Mouse (Mus musculus) ES-Bruce4 (cell line): Measurements from ENCODE around the gene Tomm40l. TPM values are rescaled to one million over a fixed set of nuclear protein-coding genes. Genes with fewer than 3 reads are reported as not detected.
A peak's percentile ranks its signal among the peaks of the same experiment; 100 is the strongest.

ENCODE experiments used
- H3K27ac ChIP-seq: 2 replicates; pipeline ENCODE4 v1.5.1; 2012; ENCODE audit warnings: low read length, inconsistent platforms; ENCODE audit not compliant: insufficient read depth
- H3K27me3 ChIP-seq: 2 replicates; pipeline ENCODE4 v1.6.1; 2012; ENCODE audit warnings: mild to moderate bottlenecking, low read length, inconsistent platforms; ENCODE audit not compliant: control insufficient read depth, poor library complexity, insufficient read depth, severe bottlenecking
- H3K36me3 ChIP-seq: 2 replicates; pipeline ENCODE4 v1.6.1; 2012; ENCODE audit warnings: inconsistent platforms, mild to moderate bottlenecking, low read length, moderate library complexity; ENCODE audit not compliant: control insufficient read depth, poor library complexity, insufficient read depth, severe bottlenecking
- H3K4me1 ChIP-seq: one replicate; pipeline ENCODE4 v1.8.1; 2011; ENCODE audit warnings: low read length; ENCODE audit not compliant: control insufficient read depth, insufficient read depth
- H3K4me3 ChIP-seq: 2 replicates; pipeline ENCODE4 v1.5.1; 2011; ENCODE audit warnings: low read depth, mild to moderate bottlenecking, low read length
- H3K9ac ChIP-seq: 2 replicates; pipeline ENCODE4 v1.6.1; 2012; ENCODE audit warnings: low read depth, mild to moderate bottlenecking, inconsistent platforms; ENCODE audit not compliant: poor library complexity, severe bottlenecking
- H3K9me3 ChIP-seq: replicated peaks from 2 replicates; pipeline ENCODE4 v1.6.1; 2012; ENCODE audit warnings: mild to moderate bottlenecking, low read length, inconsistent platforms; ENCODE audit not compliant: control insufficient read depth, poor library complexity, insufficient read depth, severe bottlenecking
- CTCF ChIP-seq: IDR thresholded peaks from one replicate; pipeline ENCODE4 v1.8.1; 2011; ENCODE audit warnings: low read depth, low read length
- EP300 ChIP-seq: IDR thresholded peaks from 2 replicates; pipeline ENCODE4 v1.6.1; 2011; ENCODE audit warnings: low read depth, low read length; ENCODE audit not compliant: insufficient read depth
- POLR2A ChIP-seq: IDR thresholded peaks from one replicate; pipeline ENCODE4 v1.8.1; 2011; ENCODE audit warnings: low read length; ENCODE audit not compliant: insufficient read depth
- polyA plus RNA-seq: library from polyadenylated mRNA; stranded (reverse); fragments of >200 nt; gene quantifications from 2 replicates; pipeline ENCODE4 v1.2.4, GENCODE M21; 2011; ENCODE audit warnings: low read depth; ENCODE audit not compliant: missing spikeins, insufficient read depth, insufficient read length

The Tomm40l gene
- polyA plus RNA-seq, 1 experiment: 25.1 TPM

GRCm38 (mm10) chr1:171193911-171194830, 28.1 kb downstream of the Tomm40l start:
- Histone ChIP-seq H3K9ac (no peak overlapping the region), H3K27ac (no peak overlapping the region), H3K4me3 (no peak overlapping the region), H3K27me3 (no peaks in the 10 kb centered on the region; the same call in 1 of the 2 replicates), H3K4me1 (peaks cover 2% of the 10 kb centered on the region), H3K9me3 (no peaks in the 10 kb centered on the region), H3K36me3 (no peaks in the 10 kb centered on the region)
- TF ChIP-seq EP300 (no peak), POLR2A (no peak), CTCF (no peak)

- Histone ChIP-seq H3K4me3 (no peak overlapping the region), H3K27ac (no peak overlapping the region), H3K27me3 (no peaks in the 10 kb centered on the region; the same call in 1 of the 2 replicates), H3K36me3 (no peaks in the 10 kb centered on the region), H3K4me1 (peaks cover 2% of the 10 kb centered on the region), H3K9me3 (no peaks in the 10 kb centered on the region), H3K9ac (no peak overlapping the region)
- TF ChIP-seq CTCF: no peak
- no peak for TF ChIP-seq EP300
- TF ChIP-seq POLR2A: no peak
These were observed 29.0 kb downstream of the Tomm40l start for GRCm38 (mm10) chr1:171193093-171193840.

GRCm38 (mm10) chr1:171192283-171192682, 30.0 kb downstream of the Tomm40l start:
- H3K4me1 ChIP-seq: peaks cover 5% of the 10 kb centered on the region
- no peaks in the 10 kb centered on the region for H3K36me3 ChIP-seq
- no peak overlapping the region for H3K27ac ChIP-seq
- no peak for TF ChIP-seq CTCF
- no peak for TF ChIP-seq POLR2A
- no peak overlapping the region for H3K9ac ChIP-seq
- H3K27me3 ChIP-seq: no peaks in the 10 kb centered on the region; the same call in 1 of the 2 replicates
- no peak overlapping the region for H3K4me3 ChIP-seq
- H3K9me3 ChIP-seq: no peaks in the 10 kb centered on the region

- peaks cover 5% of the 10 kb centered on the region for H3K4me1 ChIP-seq
- no peaks in the 10 kb centered on the region for H3K9me3 ChIP-seq
- TF ChIP-seq POLR2A (no peak), CTCF (no peak), EP300 (no peak)
- H3K36me3 ChIP-seq: no peaks in the 10 kb centered on the region
- H3K27ac ChIP-seq: no peak overlapping the region
- H3K27me3 ChIP-seq: no peaks in the 10 kb centered on the region; the same call in 1 of the 2 replicates
- H3K9ac ChIP-seq: no peak overlapping the region
- no peak overlapping the region for H3K4me3 ChIP-seq
These were observed 31.5 kb downstream of the Tomm40l start for GRCm38 (mm10) chr1:171190832-171191231.

GRCm38 (mm10) chr1:171189476-171190114, 32.7 kb downstream of the Tomm40l start:
- peaks cover 5% of the 10 kb centered on the region for H3K4me1 ChIP-seq
- H3K27ac ChIP-seq: peak overlapping the region; percentile 14

More at GRCm38 (mm10) chr1:171189476-171190114, 32.7 kb downstream of the Tomm40l start:
- no peaks in the 10 kb centered on the region for H3K9me3 ChIP-seq
- 0 out of 2 replicates have a peak overlapping the region, but pooled peaks have one; percentile 15 for H3K4me3 ChIP-seq
- H3K9ac ChIP-seq: peak overlapping the region; percentile 16; the same call in 1 of the 2 replicates
- TF ChIP-seq EP300 (no peak), CTCF (no peak), POLR2A (no peak)
- no peaks in the 10 kb centered on the region for H3K36me3 ChIP-seq
- no peaks in the 10 kb centered on the region; the same call in 1 of the 2 replicates for H3K27me3 ChIP-seq
